7 mouse cellular contexts compared by ENCODE assay signal in genomic region chr8:46211611-46212071, GRCm38 (mm10). TPM values are rescaled to one million over a fixed set of nuclear protein-coding genes. Genes with fewer than 3 reads are reported as not detected.
DNase-seq lines count a peak whose midpoint lies in the region; ATAC-seq and TF ChIP-seq lines count a peak whose summit lies in the region.

No protein-coding gene starts in this region.

- peaks cover 5% of the 10 kb centered on the region; the same call in 1 of the 2 replicates for H3K36me3 ChIP-seq in lung, postnatal 0 days (ENCODE audit: insufficient read depth, low read length)
- peaks cover 22% of the 10 kb centered on the region for H3K36me3 ChIP-seq in embryonic facial prominence, embryonic 15.5 days
- peaks cover 15% of the 10 kb centered on the region for H3K36me3 ChIP-seq in intestine, postnatal 0 days (ENCODE audit: control insufficient read depth, insufficient read depth)
- peaks cover 17% of the 10 kb centered on the region; the same call in 1 of the 2 replicates for H3K36me3 ChIP-seq in macrophage (ENCODE audit: inconsistent target)

- peaks cover 9% of the 10 kb centered on the region; the same call in 1 of the 2 replicates for H3K4me1 ChIP-seq in lung, postnatal 0 days (ENCODE audit: insufficient read depth, low read depth, low read length)
- peaks cover 43% of the 10 kb centered on the region for H3K4me1 ChIP-seq in embryonic facial prominence, embryonic 15.5 days
- 0 out of 2 replicates have a peak, but pooled peaks cover 5% of the 10 kb centered on the region for H3K4me1 ChIP-seq in intestine, postnatal 0 days (replicated peaks; ENCODE audit: control insufficient read depth, insufficient read depth, low read length)

- H3K9me3 ChIP-seq in lung, postnatal 0 days (ENCODE audit: low read length) = no peaks in the 10 kb centered on the region
- no peaks in the 10 kb centered on the region for H3K9me3 ChIP-seq in embryonic facial prominence, embryonic 15.5 days (replicated peaks)
- H3K9me3 ChIP-seq in intestine, postnatal 0 days (ENCODE audit: control insufficient read depth) = no peaks in the 10 kb centered on the region

- peak overlapping the region; percentile 91 for H3K27ac ChIP-seq in lung, postnatal 0 days (ENCODE audit: low read length)
- peak overlapping the region; percentile 97 for H3K27ac ChIP-seq in embryonic facial prominence, embryonic 15.5 days (replicated peaks)
- 0 out of 2 replicates have a peak overlapping the region, but pooled peaks have one; percentile 23 for H3K27ac ChIP-seq in intestine, postnatal 0 days (ENCODE audit: low read depth, low read length)
- H3K27ac ChIP-seq in macrophage = peak overlapping the region; percentile 46; the same call in 1 of the 2 replicates

- H3K4me3 ChIP-seq in lung, postnatal 0 days (ENCODE audit: low read depth, low read length) = peak overlapping the region; percentile 80
- H3K4me3 ChIP-seq in embryonic facial prominence, embryonic 15.5 days (replicated peaks) = peak overlapping the region; percentile 81
- peak overlapping the region; percentile 70 for H3K4me3 ChIP-seq in intestine, postnatal 0 days (ENCODE audit: low read depth, low read length)
- H3K4me3 ChIP-seq in macrophage (ENCODE audit: inconsistent target) = peak overlapping the region; percentile 75

- no peaks in the 10 kb centered on the region for H3K27me3 ChIP-seq in lung, postnatal 0 days (replicated peaks; ENCODE audit: insufficient read depth, low read length)
- no peaks in the 10 kb centered on the region for H3K27me3 ChIP-seq in embryonic facial prominence, embryonic 15.5 days
- H3K27me3 ChIP-seq in intestine, postnatal 0 days (replicated peaks; ENCODE audit: control insufficient read depth, insufficient read depth, low read length) = no peaks in the 10 kb centered on the region; the same call in 1 of the 2 replicates

- WGBS in lung, postnatal 0 days = 18% methylated on average over 13 of the region's 13 CpGs
- 7% methylated on average over 13 of the region's 13 CpGs for WGBS in embryonic facial prominence, embryonic 15.5 days
- WGBS in intestine, postnatal 0 days = 27% methylated on average over 13 of the region's 13 CpGs
- WGBS in macrophage (ENCODE audit: missing documents) = 47% methylated on average over 13 of the region's 13 CpGs

- DNase-seq in lung, postnatal 0 days (ENCODE audit: low spot score) = no peak
- no peak for DNase-seq in lung, postnatal 36 days
- DNase-seq in cerebellum, adult 11-12 months = peak; percentile 54
- no peak for DNase-seq in spleen, adult 12 weeks (ENCODE audit: low spot score)

- no peak for ATAC-seq in lung, postnatal 0 days
- no peak for ATAC-seq in embryonic facial prominence, embryonic 15.5 days (ENCODE audit: insufficient number of reproducible peaks, low FRiP score, low TSS enrichment, low read depth)
- ATAC-seq in intestine, postnatal 0 days = no peak

- H3K4me2 ChIP-seq in lung, postnatal 0 days (replicated peaks; ENCODE audit: low read depth, low read length) = peak overlapping the region; percentile 79
- peak overlapping the region; percentile 82 for H3K4me2 ChIP-seq in embryonic facial prominence, embryonic 15.5 days (replicated peaks)
- peak overlapping the region; percentile 80 for H3K4me2 ChIP-seq in intestine, postnatal 0 days (replicated peaks; ENCODE audit: low read depth)

- peak overlapping the region; percentile 24; the same call in 1 of the 2 replicates for H3K9ac ChIP-seq in lung, postnatal 0 days (replicated peaks; ENCODE audit: low read depth)
- H3K9ac ChIP-seq in embryonic facial prominence, embryonic 15.5 days = 0 out of 2 replicates have a peak overlapping the region, but pooled peaks have one; percentile 26
- peak overlapping the region; percentile 83; the same call in 1 of the 2 replicates for H3K9ac ChIP-seq in intestine, postnatal 0 days (ENCODE audit: low read depth, low read length)

- peaks cover 19% of the 10 kb centered on the region for H3K79me2 ChIP-seq in macrophage (ENCODE audit: inconsistent target)

- TF ChIP-seq EP300 in lung, postnatal 0 days (IDR thresholded peaks at IDR 0.05) = no peak

- TF ChIP-seq CTCF in lung, postnatal 0 days (IDR thresholded peaks at IDR 0.05) = no peak
- no peak for TF ChIP-seq CTCF in intestine, postnatal 0 days (IDR thresholded peaks at IDR 0.05; ENCODE audit: low read depth)

RNA-seq across cellular contexts. Expression of gene Slc25a4, which starts 0.6 kb away (rescaled TPM):
- 292 and 307 TPM in 2 replicates for polyA plus RNA-seq in lung, postnatal 0 days (2015; fragmentation: Nextera tagmentation; extraction: Ambion mirVana)
- 459 and 483 TPM in 2 replicates for polyA plus RNA-seq in embryonic facial prominence, embryonic 15.5 days (2015; fragmentation: Nextera tagmentation; extraction: Ambion mirVana)
- 230 TPM in 2 replicates for polyA plus RNA-seq in intestine, postnatal 0 days (2015; fragmentation: Nextera tagmentation; extraction: Ambion mirVana)
- 10 to 100 TPM in 22 of 26 experiments, 1 to 10 TPM in 4; 4.3 to 61.3 (median 18.3) TPM for total RNA-seq in macrophage (2018; cell fraction: chromatin; rRNA removed)
- 100 to 1,000 TPM in 15 of 26 experiments, 10 to 100 TPM in 11; 79.9 to 119 (median 106) TPM for total RNA-seq in macrophage (2018; cell fraction: cytosol; rRNA removed)
- total RNA-seq in macrophage (2018; cell fraction: nucleus; rRNA removed) = 10 to 100 TPM; 17.0 to 61.8 (median 32.0) TPM
- polyA plus RNA-seq in macrophage (2018) = 90.6 to 146 TPM (median 92.1 TPM) in 3 replicates

RNA-seq across cellular contexts. Expression of gene Snx25, which starts 59.7 kb away (rescaled TPM):
- 34.5 and 35.2 TPM in 2 replicates for polyA plus RNA-seq in lung, postnatal 0 days (2015; fragmentation: Nextera tagmentation; extraction: Ambion mirVana)
- polyA plus RNA-seq in embryonic facial prominence, embryonic 15.5 days (2015; fragmentation: Nextera tagmentation; extraction: Ambion mirVana) = 5.2 and 6.7 TPM in 2 replicates
- 12.1 and 13.2 TPM in 2 replicates for polyA plus RNA-seq in intestine, postnatal 0 days (2015; fragmentation: Nextera tagmentation; extraction: Ambion mirVana)
- 10 to 100 TPM in 17 of 26 experiments, 1 to 10 TPM in 9; 5.4 to 32.0 (median 12.9) TPM for total RNA-seq in macrophage (2018; cell fraction: chromatin; rRNA removed)
- 10 to 100 TPM in 4 of 26 experiments, 1 to 10 TPM in 22; 3.3 to 11.6 (median 6.1) TPM for total RNA-seq in macrophage (2018; cell fraction: cytosol; rRNA removed)
- total RNA-seq in macrophage (2018; cell fraction: nucleus; rRNA removed) = 10 to 100 TPM in 13 of 26 experiments, 1 to 10 TPM in 13; 5.1 to 33.3 (median 10.6) TPM
- polyA plus RNA-seq in macrophage (2018) = 7.9 to 9.6 TPM (median 9.2 TPM) in 3 replicates

Comparison
In these comparisons a context has a peak if more than half of its experiments do, and no peak if none do; other contexts are left out.
1. H3K27ac ChIP-seq: peak in every context shown above with its lines; median percentile 97 in embryonic facial prominence, embryonic 15.5 days; 91 in lung, postnatal 0 days; 46 in macrophage; 23 in intestine, postnatal 0 days.
2. H3K9ac ChIP-seq: peak in every context shown above with its lines; median percentile 83 in intestine, postnatal 0 days; 26 in embryonic facial prominence, embryonic 15.5 days; 24 in lung, postnatal 0 days.